Mouse (Mus musculus) left cerebral cortex, adult 9 months (tissue): Measurements from ENCODE around the gene Olfr223.
"Not testable (repeated sequence)": the region's sequence is repeated elsewhere in the genome, so short reads cannot be mapped to it uniquely, and the experiment has no call there.

Experiments used
- DNase-seq, 2 experiments: peaks; one replicate each; pipeline ENCODE4 v3.0.0; 2022; ENCODE audit warnings: low spot score in 2 of 2

The Olfr223 gene

GRCm38 (mm10) chr11:59593189-59593588 lies at the start of gene Olfr223:
Olfr223 (minus strand) TSS chr11:59593289.
- no peak for DNase-seq

GRCm38 (mm10) chr11:59642420-59642819 lies 49.3 kb upstream of the Olfr223 start:
- no peak for DNase-seq

GRCm38 (mm10) chr11:59641227-59641626 lies 48.1 kb upstream of the Olfr223 start:
- no peak for DNase-seq

- no peak for DNase-seq
Measured at GRCm38 (mm10) chr11:59639957-59640643, 47.0 kb upstream of the Olfr223 start.

DNA sequence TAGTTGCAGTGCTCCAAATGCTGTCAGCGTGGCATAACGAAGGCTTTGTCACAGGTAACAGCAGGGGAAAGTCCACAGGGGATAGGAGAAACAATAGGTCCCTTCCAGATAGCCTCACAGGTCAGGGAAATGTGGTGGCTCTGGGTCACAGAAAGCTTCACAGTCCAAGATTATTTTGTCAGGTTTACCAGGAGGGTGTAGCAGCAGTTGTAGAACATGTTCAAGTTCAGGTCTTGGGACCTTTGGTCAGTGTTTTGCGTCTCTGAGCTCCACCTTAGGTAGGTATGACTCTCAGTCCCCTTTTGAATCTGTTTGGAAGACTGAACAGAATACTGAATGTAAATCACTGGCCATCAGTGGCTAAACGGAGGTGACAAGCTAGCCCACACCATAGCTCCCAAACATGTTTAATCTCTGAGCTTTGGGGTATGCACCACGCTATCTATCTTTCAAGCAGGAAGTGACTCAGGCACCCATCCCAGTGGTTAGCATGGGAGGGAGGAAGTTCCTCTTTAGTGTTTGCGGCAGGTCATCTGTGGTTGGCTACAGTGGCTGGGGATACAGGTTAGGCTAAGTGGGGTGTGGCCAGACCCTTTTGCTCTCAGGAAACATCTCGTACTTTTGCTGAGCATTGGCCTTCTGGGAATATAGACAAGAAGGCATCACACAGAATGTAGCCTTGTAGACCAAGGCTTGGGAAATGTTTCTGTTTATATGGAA lies 43.8 kb upstream of the Olfr223 start:
- no peak for DNase-seq

DNA sequence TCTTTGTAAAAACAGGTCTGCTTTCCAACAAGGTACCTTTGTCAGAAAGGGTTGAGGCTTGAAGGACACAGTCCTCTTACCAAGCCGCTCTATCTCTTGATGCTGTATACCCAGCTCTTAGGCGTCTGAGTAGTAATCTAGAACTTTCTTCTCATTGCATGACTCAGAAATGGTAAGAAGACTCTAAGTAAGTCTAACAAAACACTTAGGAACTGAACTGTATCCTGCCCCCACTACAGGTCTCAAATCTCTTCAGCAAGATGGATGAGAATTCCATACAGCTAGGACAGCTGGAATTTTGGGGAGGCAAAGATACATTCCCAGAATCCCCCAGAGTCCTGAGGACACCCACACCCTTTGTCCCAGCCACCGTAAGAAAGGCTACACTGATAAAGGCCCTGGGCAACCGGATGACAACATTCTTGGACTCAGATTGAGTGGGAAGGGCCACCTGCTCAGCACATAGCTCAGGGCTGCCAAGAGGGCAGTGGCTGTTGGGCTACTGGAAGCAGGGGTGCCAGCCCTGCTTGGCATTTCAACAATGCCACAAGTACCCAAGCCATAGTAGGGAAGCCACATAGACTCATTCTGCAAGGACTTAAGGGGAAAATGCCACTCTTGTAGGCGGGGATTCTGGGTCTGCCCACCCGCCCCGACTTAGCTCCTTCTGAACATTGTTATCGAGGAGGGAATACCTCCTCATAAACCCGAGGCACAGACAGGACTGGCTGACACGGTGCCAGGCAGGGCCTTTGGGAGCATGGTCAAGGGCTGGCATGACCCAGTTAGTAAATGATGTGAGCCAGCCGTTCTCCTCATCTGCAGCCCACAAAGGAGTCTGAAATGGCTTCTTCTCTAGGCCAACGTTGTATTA lies 43.0 kb upstream of the Olfr223 start:
- DNase-seq, result no peak

DNA sequence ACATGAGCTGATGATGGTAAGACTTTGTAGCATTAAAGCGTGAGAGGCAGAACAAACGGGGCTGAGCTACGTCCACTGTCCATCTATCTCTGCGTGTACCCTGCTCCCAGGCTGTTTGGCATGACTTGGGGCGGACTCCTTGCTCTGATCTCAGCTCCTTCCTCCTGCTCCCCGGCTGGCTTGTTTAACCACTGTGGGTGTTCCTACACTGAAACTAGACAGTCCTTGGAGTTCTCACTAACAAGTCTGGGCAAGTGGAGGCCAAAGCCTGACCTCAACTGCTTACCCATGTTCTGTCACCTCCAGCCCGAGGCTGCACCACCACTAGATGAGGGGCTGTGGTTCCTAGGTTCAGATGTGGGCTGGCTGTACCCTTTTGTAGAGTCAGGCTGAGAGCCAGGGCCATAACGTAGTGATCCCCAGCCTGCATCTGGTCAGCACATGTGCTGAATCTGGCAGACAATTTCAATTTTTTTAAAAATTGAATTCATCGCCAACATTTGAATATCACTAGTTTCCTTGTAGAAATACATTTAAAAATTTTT lies 42.2 kb upstream of the Olfr223 start:
- no peak for DNase-seq

- no peak for DNase-seq
Measured at GRCm38 (mm10) chr11:59634001-59634660, 41.0 kb upstream of the Olfr223 start.

- peak in 1 of 2 experiments; percentile 42 for DNase-seq
Measured at GRCm38 (mm10) chr11:59633037-59633436, 39.9 kb upstream of the Olfr223 start.

- DNase-seq, result no peak
Measured at GRCm38 (mm10) chr11:59631980-59632379, 38.9 kb upstream of the Olfr223 start.

DNA sequence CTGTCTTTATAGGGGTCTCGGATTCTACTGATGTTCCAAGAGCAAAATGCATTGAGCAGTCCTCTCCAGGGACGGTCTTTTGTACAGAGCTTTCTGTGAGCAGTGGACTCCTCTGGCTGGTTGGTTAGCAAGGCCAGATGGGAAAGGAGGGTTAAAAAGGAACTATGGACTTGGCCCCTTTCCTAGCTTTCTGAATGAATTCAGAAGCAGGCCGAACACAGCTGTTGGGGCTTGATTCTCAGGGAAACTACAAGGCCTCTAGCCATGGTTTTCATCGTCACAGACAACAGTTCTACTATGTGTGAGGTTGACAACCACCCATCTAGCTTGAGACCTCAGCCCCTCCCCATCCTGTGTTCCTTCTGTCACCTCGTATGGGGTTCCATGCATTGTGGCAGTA lies 36.8 kb upstream of the Olfr223 start:
- no peak for DNase-seq

DNA sequence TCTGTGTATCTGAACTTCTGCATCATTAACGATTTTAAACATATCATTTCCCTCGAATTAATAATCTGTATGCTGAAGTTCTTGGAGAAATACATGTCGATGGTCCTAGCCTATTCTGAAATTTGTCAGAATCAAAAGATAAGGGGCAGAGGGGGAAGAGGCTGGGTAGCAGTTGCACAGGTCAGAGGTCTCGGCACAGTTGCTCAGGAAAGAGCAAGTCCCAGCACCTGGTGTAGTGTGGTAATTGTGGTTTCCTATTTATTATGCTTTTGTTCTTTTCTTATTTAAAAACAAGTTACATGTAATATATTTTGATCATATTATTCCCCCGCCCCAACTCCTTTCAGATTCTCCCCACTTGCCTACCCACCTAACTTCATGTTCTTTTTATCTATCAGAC lies 35.1 kb upstream of the Olfr223 start:
- DNase-seq, result no peak

DNA sequence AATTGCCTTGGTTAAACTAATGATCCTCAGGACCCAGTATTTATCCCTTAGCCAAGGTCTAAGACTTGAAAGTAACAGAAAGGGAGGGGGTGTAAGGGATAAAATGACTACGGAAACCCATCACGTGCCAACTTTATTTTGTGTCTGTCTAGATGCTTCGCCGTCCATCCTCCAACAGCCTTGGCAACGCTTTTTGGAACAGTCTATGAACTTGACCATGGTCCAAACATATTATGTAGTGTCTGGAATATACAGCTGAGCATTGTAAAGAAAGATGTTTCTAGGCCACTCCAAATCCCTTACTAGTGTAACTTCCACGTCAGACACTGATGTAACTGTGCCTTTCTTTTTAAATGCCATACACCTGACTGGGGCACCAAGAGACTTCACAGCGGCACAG lies 33.1 kb upstream of the Olfr223 start:
- DNase-seq, result no peak

DNA sequence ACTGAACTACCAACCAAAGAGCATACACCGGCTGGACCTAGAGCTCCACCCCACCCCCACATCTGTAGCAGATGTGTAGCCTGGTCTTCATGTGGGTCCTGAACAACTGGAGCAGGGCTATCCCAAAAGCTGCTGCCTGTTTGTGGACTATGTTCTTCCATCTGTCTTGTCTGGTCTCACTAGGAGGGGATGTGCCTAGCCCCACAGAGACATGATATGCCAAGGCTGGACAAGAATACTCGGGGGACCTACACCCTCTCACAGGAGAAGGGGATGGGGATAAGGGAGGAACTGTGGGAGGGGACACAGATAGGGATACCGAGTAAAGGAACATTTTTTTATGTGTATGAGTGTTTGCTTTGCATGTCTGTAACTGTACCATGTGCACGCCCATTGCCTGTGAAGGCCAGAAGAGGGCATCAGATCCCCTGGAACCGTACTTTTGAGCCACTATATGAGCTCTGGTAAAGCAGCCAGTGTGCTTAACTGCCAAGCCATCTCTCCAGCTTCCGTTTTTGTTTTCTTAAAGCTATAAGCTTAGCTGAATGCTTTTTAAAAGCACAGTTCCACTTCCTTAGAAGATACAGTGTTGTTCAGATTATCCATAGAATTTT lies 31.0 kb upstream of the Olfr223 start:
- DNase-seq, result peak in 1 of 2 experiments; percentile 78

DNA sequence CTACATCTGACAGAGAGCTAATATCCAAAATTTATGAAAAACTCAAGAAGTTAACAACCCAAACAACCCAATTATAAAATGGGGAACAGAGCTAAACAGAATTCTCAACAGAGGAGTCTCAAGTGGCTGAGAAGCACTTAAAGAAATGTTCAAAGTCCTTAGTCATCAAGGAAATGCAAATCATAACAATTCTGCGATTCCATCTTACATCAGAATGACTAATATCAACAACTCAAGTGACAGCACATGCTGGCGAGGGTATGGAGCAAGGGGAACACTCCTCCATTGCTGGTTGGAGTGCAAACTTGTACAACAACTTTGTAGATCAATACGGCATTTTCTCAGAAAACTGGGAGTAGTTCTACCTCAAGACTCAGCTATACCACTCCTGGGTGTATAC lies 29.1 kb upstream of the Olfr223 start:
- no peak for DNase-seq

DNA sequence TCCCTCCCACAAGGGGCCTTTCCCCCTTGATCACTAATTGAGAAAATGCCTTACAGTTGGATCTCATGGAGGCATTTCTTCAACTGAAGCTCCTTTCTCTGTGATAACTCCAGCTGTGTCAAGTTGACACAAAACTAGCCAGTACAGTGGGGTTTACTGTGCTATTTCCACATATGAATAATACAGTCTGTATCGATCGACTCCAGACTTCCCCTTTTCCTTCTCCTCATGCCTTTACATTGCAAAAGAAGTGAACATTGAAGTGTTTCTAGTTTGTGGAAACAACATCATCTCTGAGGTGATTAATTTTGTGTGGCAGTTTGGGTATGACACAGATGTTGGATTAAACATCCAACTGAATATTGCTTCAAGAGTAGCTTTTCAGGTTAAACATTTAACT lies 23.9 kb upstream of the Olfr223 start:
- not testable (repeated sequence) for DNase-seq

GRCm38 (mm10) chr11:59614120-59614519 lies 21.0 kb upstream of the Olfr223 start:
- peak in 1 of 2 experiments; percentile 52 for DNase-seq

GRCm38 (mm10) chr11:59611646-59612045 lies 18.6 kb upstream of the Olfr223 start:
- DNase-seq, result no peak

DNA sequence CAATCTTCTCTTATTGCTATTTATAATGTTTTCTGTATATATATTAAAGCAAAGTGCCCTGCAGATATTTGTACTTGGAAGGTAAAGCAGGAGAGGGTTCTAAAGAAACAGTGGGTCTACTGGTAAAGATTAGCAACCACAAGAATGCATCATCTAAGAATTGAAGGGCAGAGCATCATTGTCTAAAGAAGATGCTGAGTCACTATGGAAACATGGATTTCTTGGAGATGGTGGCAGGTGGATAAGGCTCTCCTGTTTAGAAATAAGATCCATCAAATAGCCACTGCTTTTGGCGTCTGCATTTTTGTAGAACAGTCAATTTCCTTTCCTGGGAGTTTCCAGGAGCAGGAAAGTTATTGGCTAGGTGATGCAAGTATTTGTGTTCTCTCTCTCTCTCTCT lies 9.2 kb upstream of the Olfr223 start:
- DNase-seq, result no peak

GRCm38 (mm10) chr11:59600872-59601271 lies 7.8 kb upstream of the Olfr223 start:
- DNase-seq, result no peak

DNA sequence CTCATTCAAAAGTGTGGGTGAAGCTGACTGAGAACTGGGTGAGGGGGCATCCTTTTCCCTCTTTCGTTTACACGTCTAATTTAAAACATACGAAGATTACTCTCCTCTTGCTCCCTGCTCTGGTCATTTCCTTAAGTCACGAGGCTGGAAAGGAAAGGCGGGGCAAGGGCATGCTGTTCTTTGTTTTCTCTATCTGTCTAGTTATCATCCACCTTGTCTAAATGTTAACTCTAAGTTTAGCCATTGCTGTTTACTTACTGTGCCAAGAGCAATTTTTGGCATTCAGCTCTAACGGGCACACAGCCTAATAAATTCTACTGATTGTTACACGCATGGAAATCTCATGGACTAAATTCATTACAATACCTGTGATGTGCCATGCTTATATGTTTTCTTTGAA lies 6.1 kb upstream of the Olfr223 start:
- no peak for DNase-seq
